Mouse (Mus musculus): ENCODE results near the gene Trpm7.

GRCm38 (mm10) chr2:126916236-126916635 lies 40.2 kb upstream of the Trpm7 start:
- TF ChIP-seq CTCF (IDR thresholded peaks at IDR 0.05; ENCODE audit: borderline replicate concordance, extremely low read depth, insufficient read depth, insufficient read length), result no peak
- no peak for TF ChIP-seq POLR2A (IDR thresholded peaks at IDR 0.05; ENCODE audit: borderline replicate concordance, extremely low read depth, insufficient read depth, insufficient read length, poor library complexity, severe bottlenecking)

Measured in brain, embryonic 14.5 days (tissue).